Mouse (Mus musculus) ES-Bruce4 (cell line): ENCODE data around the gene Arhgef26.

ENCODE experiments used
- CTCF ChIP-seq: IDR thresholded peaks from one replicate; pipeline ENCODE4 v1.8.1; 2011; ENCODE audit warnings: low read depth, low read length
- POLR2A ChIP-seq: IDR thresholded peaks from one replicate; pipeline ENCODE4 v1.8.1; 2011; ENCODE audit warnings: low read length; ENCODE audit not compliant: insufficient read depth

DNA sequence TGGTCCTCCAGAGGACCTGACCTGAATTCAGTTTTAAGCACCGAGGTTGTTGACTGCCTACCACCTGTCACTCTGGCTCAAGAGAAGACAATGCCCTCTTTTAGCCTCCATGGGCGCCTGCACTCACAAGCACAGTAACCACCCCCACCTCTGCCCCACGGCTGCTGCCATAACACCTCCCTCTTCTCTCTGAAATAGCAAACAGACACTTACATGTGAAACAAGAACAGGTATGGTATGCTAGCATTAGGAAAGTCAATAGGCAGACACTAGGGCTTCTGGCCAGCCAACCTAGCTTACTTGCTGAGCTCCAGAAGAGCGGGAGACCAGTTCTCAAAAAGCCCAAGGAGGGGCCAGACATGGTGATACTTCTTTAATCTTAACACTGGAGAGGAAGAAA, 161.2 kb downstream of the Arhgef26 start:
- TF ChIP-seq POLR2A (no peak), CTCF (no peak)
